Mouse (Mus musculus) urinary bladder, postnatal 10 days (tissue): ENCODE results near the gene Fzd5.

Experiments
- DNase-seq: peaks from one replicate; pipeline ENCODE4 v3.0.0; 2022; ENCODE audit warnings: low spot score

Fzd5 gene

DNA sequence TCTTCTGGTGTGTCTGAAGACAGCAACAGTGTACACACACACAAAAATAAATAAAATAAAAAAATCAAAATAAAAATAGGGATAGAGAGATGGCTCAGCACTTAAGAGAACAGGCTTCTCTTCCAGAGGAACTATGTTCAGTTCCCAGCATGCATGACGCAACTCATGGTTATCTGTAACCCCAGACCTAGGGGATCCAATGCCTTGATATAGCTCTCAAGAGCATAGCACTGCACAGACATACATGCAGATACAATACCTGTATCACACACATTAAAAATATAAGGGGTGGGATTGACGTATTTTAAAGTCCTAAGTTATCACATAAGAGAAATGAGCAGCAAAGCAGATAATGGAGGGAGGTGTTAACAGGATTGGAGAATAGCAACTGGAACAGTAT is 53.1 kb downstream of the Fzd5 start:
- no peak for DNase-seq

DNA sequence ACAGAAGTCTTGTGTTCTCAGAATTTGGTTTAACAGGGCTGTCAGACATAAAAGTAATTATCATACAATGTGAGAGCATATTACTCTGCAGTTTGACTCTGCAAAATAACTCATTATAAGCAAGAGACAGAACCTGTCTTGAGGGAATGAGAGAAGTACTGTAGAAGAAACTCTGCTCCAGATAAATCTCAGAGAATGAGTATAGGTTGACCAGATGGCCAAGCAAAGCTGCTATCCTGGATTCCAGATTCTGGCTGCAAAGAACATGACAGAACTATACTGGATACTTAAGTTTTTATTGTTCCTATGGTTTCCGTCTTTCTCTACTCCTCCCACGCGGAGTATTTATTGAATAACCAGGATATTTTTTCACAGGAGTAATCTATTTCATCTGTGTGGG is 54.5 kb downstream of the Fzd5 start:
- no peak for DNase-seq

DNA sequence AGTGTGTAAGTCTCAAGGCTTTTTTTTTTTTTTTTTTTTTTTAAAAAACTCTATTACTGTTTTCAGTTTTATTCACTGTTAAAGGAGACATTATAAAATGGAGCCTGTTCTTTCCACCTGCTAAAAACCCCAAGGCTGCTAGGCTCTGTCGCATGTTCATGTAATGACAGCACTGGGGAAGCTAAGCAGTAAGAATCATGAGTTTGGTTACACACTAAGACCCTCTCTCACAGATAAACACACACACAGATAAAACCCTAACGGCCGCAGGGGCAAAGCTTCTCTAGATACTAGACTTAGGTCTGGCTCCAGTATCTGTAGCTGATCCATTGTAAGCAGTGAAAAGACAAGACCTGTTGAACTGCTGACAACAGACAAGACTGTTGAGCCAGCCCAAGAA is 56.1 kb downstream of the Fzd5 start:
- no peak for DNase-seq
